Mouse (Mus musculus) liver, embryonic 14.5 days (tissue): ENCODE data around the gene Mff.

Source experiments
- CTCF ChIP-seq: IDR thresholded peaks from 2 replicates; pipeline ENCODE4 v1.5.1; 2016; ENCODE audit warnings: antibody characterized with exemption, low read depth, control low read depth
- EP300 ChIP-seq: IDR thresholded peaks from 2 replicates; pipeline ENCODE4 v1.6.1; 2016; ENCODE audit warnings: antibody characterized with exemption, low read depth

DNA sequence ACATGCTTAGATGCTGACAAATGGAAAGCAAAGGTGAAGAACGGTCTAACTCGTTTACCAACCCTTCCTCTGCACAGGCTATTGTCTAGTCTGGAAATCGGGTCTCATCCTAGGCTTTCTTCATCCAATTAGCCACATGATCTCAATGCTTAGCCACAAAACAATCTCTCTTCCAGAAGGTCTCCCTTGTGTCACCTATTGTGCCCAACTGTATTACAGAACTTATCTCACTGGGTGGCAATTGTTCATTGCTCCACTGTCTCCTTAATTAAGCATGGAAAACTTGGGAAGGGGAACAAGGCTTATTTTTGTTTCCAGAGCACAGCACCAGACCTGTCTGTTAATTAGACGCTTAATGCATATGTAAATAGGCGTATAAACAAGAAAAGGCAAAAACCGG lies 36.8 kb upstream of the Mff start:
- no peak for TF ChIP-seq CTCF
- TF ChIP-seq EP300, result no peak
